Mouse (Mus musculus): ENCODE results near the gene Tpr. TPM values are rescaled to one million over a fixed set of nuclear protein-coding genes. Genes with fewer than 3 reads are reported as not detected.

Gene Tpr
- polyA plus RNA-seq, 1 experiment from 2014 or later, result 197 TPM

DNA sequence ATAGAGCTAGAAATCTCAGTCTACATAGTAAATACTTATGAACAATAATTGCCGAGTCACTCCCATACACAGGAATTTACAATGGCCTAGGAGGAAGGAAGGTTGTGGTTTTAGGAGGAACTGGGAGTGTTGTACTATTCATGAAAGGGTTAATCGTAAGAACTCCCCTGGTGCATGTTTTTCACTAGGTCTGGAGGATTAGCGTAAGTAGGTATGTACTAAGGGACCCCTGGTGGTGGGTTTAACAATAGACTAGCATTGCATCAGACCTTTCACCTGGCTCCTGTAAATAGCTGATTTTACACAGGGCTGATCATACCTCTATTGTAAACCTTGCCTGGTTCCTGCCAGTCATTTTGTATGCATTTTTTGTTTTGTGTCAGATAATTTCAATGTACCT, 33.6 kb downstream of the Tpr start:
- H3K36me3 ChIP-seq (ENCODE audit: control insufficient read depth, insufficient read depth, low read length), result peaks cover 90% of the 10 kb centered on the region
- H3K9ac ChIP-seq (replicated peaks; ENCODE audit: low read depth, low read length), result no peak overlapping the region
- 72% methylated on average over 3 of the region's 3 CpGs for WGBS
- H3K27ac ChIP-seq (ENCODE audit: low read length), result no peak overlapping the region
- H3K4me3 ChIP-seq (ENCODE audit: low read depth, low read length), result no peak overlapping the region
- ATAC-seq (ENCODE audit: insufficient number of reproducible peaks, insufficient read depth, low FRiP score, low read depth), result no peak
- no peaks in the 10 kb centered on the region for H3K4me1 ChIP-seq (ENCODE audit: control insufficient read depth, insufficient read depth, low read length)
- no peak overlapping the region for H3K4me2 ChIP-seq (replicated peaks; ENCODE audit: low read depth, low read length)
- no peaks in the 10 kb centered on the region for H3K9me3 ChIP-seq (ENCODE audit: control insufficient read depth, low read depth, low read length)
- H3K27me3 ChIP-seq (ENCODE audit: control insufficient read depth, insufficient read depth, low read length), result no peaks in the 10 kb centered on the region

DNA sequence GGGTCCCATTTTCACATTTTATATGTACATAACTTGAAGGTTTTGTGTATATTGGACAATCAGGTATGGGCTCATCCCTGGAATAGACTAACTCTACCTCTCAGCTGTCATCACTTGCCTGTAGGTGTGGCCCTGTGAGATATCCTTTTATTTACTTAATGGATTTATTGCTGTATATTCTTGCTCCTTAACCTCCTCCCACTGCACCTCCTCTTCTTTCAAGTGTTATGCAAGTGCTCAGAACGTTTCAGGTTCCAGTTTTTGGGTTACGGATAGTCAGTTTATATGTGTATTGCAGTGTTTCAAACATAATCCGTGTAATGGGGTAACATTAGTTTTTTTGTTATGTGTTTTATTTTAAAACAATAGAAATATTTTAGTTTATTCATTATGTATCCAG, 46.0 kb downstream of the Tpr start:
- Histone ChIP-seq H3K4me2 (replicated peaks; ENCODE audit: low read depth, low read length) (no peak overlapping the region), H3K9ac (replicated peaks; ENCODE audit: low read depth, low read length) (no peak overlapping the region), H3K36me3 (ENCODE audit: control insufficient read depth, insufficient read depth, low read length) (peaks cover 70% of the 10 kb centered on the region), H3K27ac (ENCODE audit: low read length) (no peak overlapping the region), H3K4me3 (ENCODE audit: low read depth, low read length) (no peak overlapping the region), H3K4me1 (ENCODE audit: control insufficient read depth, insufficient read depth, low read length) (no peaks in the 10 kb centered on the region), H3K27me3 (ENCODE audit: control insufficient read depth, insufficient read depth, low read length) (no peaks in the 10 kb centered on the region), H3K9me3 (ENCODE audit: control insufficient read depth, low read depth, low read length) (no peaks in the 10 kb centered on the region)
- WGBS, result 87% methylated on average over 3 of the region's 3 CpGs
- no peak for ATAC-seq (ENCODE audit: insufficient number of reproducible peaks, insufficient read depth, low FRiP score, low read depth)

DNA sequence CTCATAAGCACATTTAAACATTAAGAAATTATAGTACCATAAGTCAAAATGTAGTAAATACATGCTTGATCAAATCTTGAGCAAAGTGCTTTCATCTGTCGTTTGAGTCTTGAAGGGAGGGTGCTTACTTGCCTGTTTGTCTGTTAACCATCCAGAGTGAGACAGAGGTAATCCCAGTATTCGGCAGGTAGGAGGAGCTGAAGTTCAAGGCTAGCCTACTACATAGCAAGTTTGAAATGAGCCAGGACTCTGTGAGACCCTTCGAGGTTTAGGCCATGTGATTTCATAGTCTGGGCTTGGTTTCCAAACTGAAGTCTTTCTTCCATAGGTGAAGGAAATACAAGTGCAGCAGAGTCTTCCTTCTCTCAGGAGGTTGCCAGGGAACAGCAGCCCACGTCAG, 49.1 kb downstream of the Tpr start:
- H3K36me3 ChIP-seq (ENCODE audit: control insufficient read depth, insufficient read depth, low read length), result peaks cover 74% of the 10 kb centered on the region
- ATAC-seq (ENCODE audit: insufficient number of reproducible peaks, insufficient read depth, low FRiP score, low read depth), result no peak
- H3K9me3 ChIP-seq (ENCODE audit: control insufficient read depth, low read depth, low read length), result no peaks in the 10 kb centered on the region
- no peak overlapping the region for H3K27ac ChIP-seq (ENCODE audit: low read length)
- H3K4me2 ChIP-seq (replicated peaks; ENCODE audit: low read depth, low read length), result no peak overlapping the region
- no peak overlapping the region for H3K9ac ChIP-seq (replicated peaks; ENCODE audit: low read depth, low read length)
- no peak overlapping the region for H3K4me3 ChIP-seq (ENCODE audit: low read depth, low read length)
- H3K27me3 ChIP-seq (ENCODE audit: control insufficient read depth, insufficient read depth, low read length), result no peaks in the 10 kb centered on the region
- no peaks in the 10 kb centered on the region for H3K4me1 ChIP-seq (ENCODE audit: control insufficient read depth, insufficient read depth, low read length)
- 73% methylated on average over 4 of the region's 4 CpGs for WGBS

DNA sequence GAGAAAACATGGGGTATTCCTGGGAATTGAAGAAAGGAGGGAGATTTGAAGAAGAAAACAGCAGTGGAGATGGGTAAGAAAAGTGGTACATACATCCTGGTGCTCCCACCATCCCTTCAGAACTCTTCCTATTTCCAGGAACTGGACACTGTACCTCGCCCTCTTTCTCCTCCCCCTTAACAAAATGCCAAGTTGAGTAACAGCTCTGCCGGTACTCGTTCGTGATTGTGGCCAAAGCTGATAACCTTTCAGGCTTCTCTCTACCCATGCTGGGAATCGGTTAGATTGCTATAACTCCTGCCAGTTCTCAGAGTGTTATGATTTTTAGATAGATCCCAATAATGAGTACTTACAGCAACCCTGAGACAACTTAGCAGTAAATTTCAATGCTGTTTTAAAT, 66.3 kb downstream of the Tpr start:
- Histone ChIP-seq H3K9me3 (ENCODE audit: control insufficient read depth, low read depth, low read length) (no peaks in the 10 kb centered on the region), H3K4me1 (ENCODE audit: control insufficient read depth, insufficient read depth, low read length) (no peaks in the 10 kb centered on the region), H3K9ac (replicated peaks; ENCODE audit: low read depth, low read length) (no peak overlapping the region), H3K4me2 (replicated peaks; ENCODE audit: low read depth, low read length) (no peak overlapping the region), H3K4me3 (ENCODE audit: low read depth, low read length) (no peak overlapping the region), H3K36me3 (ENCODE audit: control insufficient read depth, insufficient read depth, low read length) (no peaks in the 10 kb centered on the region), H3K27me3 (ENCODE audit: control insufficient read depth, insufficient read depth, low read length) (no peaks in the 10 kb centered on the region), H3K27ac (ENCODE audit: low read length) (no peak overlapping the region)
- no peak for ATAC-seq (ENCODE audit: insufficient number of reproducible peaks, insufficient read depth, low FRiP score, low read depth)
- WGBS, result 69% methylated on average over 5 of the region's 5 CpGs

DNA sequence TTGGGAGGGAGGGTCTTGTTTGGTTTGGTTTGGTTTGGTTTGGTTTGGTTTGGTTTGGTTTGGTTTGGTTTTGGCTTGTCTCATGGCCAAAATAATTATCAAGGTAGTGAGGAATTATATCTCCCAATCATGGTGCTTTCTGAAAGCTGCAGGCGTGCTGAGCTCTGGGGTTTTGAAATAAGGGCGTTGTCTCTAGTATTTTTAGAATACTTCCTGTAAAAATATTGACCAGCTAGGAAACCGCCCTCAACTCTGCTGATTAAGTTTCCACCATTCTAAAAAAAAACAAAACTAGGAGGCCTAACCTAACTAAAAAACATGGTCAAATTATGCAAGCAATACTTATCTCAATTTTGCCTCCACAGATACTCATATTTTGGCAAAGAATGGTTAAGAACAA, 67.0 kb downstream of the Tpr start:
- Histone ChIP-seq H3K9me3 (ENCODE audit: control insufficient read depth, low read depth, low read length) (no peaks in the 10 kb centered on the region), H3K27me3 (ENCODE audit: control insufficient read depth, insufficient read depth, low read length) (no peaks in the 10 kb centered on the region), H3K27ac (ENCODE audit: low read length) (no peak overlapping the region), H3K4me3 (ENCODE audit: low read depth, low read length) (no peak overlapping the region), H3K4me2 (replicated peaks; ENCODE audit: low read depth, low read length) (no peak overlapping the region), H3K36me3 (ENCODE audit: control insufficient read depth, insufficient read depth, low read length) (no peaks in the 10 kb centered on the region), H3K9ac (replicated peaks; ENCODE audit: low read depth, low read length) (no peak overlapping the region), H3K4me1 (ENCODE audit: control insufficient read depth, insufficient read depth, low read length) (no peaks in the 10 kb centered on the region)
- 82% methylated on average over 3 of the region's 3 CpGs for WGBS
- ATAC-seq (ENCODE audit: insufficient number of reproducible peaks, insufficient read depth, low FRiP score, low read depth), result no peak

DNA sequence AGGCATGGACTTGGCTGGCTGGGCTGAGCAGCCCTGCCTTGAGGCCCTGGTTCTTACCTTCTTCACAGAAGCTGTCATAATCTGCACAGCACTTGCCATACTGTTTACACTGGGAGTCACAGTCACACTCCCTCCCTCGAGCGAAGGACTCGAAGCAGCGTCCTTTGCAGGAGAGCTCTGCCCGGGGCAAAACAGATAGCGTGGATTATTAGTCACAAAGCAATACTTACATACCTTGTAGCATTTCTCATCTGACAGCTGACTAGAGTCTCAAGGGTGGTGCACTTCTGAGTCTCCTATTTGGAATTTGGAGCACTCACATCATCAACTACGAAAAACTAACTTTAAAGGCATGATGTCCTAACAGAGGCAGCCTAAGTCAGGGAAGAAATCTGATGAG, 68.0 kb downstream of the Tpr start:
- no peaks in the 10 kb centered on the region for H3K36me3 ChIP-seq (ENCODE audit: control insufficient read depth, insufficient read depth, low read length)
- no peaks in the 10 kb centered on the region for H3K9me3 ChIP-seq (ENCODE audit: control insufficient read depth, low read depth, low read length)
- no peak overlapping the region for H3K4me2 ChIP-seq (replicated peaks; ENCODE audit: low read depth, low read length)
- no peaks in the 10 kb centered on the region for H3K4me1 ChIP-seq (ENCODE audit: control insufficient read depth, insufficient read depth, low read length)
- H3K9ac ChIP-seq (replicated peaks; ENCODE audit: low read depth, low read length), result no peak overlapping the region
- H3K4me3 ChIP-seq (ENCODE audit: low read depth, low read length), result no peak overlapping the region
- no peak for ATAC-seq (ENCODE audit: insufficient number of reproducible peaks, insufficient read depth, low FRiP score, low read depth)
- H3K27me3 ChIP-seq (ENCODE audit: control insufficient read depth, insufficient read depth, low read length), result no peaks in the 10 kb centered on the region
- H3K27ac ChIP-seq (ENCODE audit: low read length), result no peak overlapping the region
- WGBS, result 55% methylated on average over 7 of the region's 7 CpGs

DNA sequence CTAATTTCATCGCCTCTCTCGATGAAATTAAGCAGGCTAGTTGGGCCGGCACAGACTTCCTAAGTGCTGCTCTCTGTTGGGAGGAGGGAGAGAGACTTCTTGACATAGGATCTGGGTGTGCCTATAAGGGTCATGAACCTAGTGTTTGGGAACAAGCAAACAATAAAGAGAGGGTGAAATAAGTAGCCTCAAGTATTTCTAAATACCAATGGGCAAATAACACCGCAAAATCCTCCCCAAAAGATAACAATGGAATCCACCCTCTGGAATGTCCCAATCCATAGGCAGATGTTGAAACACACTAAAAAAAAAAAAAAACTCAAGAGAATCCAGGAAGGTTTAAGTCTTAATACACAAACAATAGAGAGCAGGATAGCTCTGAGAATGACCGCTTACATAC, 70.4 kb downstream of the Tpr start:
- no peak for ATAC-seq (ENCODE audit: insufficient number of reproducible peaks, insufficient read depth, low FRiP score, low read depth)
- Histone ChIP-seq H3K4me2 (replicated peaks; ENCODE audit: low read depth, low read length) (no peak overlapping the region), H3K4me1 (ENCODE audit: control insufficient read depth, insufficient read depth, low read length) (no peaks in the 10 kb centered on the region), H3K4me3 (ENCODE audit: low read depth, low read length) (no peak overlapping the region), H3K27me3 (ENCODE audit: control insufficient read depth, insufficient read depth, low read length) (no peaks in the 10 kb centered on the region), H3K36me3 (ENCODE audit: control insufficient read depth, insufficient read depth, low read length) (no peaks in the 10 kb centered on the region), H3K27ac (ENCODE audit: low read length) (no peak overlapping the region), H3K9ac (replicated peaks; ENCODE audit: low read depth, low read length) (no peak overlapping the region), H3K9me3 (ENCODE audit: control insufficient read depth, low read depth, low read length) (no peaks in the 10 kb centered on the region)
- 67% methylated on average over 5 of the region's 5 CpGs for WGBS

DNA sequence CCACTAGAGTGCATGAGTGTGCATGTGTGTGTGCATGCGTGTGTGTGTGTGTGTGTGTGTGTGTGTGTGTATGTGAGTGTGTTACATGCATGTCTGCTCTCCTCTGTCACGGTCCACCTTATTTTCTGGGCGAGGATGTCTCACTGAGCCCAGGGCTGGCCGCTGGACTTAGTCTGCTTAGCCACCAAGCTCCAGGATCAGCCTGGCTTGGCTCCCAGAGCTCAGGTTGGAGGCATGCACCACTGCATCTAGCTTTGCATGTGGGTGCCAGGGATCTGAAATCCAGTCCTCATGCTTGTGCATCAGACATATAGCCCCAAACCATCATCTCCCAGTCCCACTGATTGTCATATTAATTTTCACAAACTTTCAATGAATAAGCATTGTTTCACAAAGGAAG, 71.1 kb downstream of the Tpr start:
- Histone ChIP-seq H3K9ac (replicated peaks; ENCODE audit: low read depth, low read length) (no peak overlapping the region), H3K27me3 (ENCODE audit: control insufficient read depth, insufficient read depth, low read length) (no peaks in the 10 kb centered on the region), H3K4me3 (ENCODE audit: low read depth, low read length) (no peak overlapping the region), H3K9me3 (ENCODE audit: control insufficient read depth, low read depth, low read length) (no peaks in the 10 kb centered on the region), H3K4me2 (replicated peaks; ENCODE audit: low read depth, low read length) (no peak overlapping the region), H3K36me3 (ENCODE audit: control insufficient read depth, insufficient read depth, low read length) (no peaks in the 10 kb centered on the region), H3K27ac (ENCODE audit: low read length) (no peak overlapping the region), H3K4me1 (ENCODE audit: control insufficient read depth, insufficient read depth, low read length) (no peaks in the 10 kb centered on the region)
- ATAC-seq (ENCODE audit: insufficient number of reproducible peaks, insufficient read depth, low FRiP score, low read depth), result no peak
- 83% methylated on average over 4 of the region's 4 CpGs for WGBS

DNA sequence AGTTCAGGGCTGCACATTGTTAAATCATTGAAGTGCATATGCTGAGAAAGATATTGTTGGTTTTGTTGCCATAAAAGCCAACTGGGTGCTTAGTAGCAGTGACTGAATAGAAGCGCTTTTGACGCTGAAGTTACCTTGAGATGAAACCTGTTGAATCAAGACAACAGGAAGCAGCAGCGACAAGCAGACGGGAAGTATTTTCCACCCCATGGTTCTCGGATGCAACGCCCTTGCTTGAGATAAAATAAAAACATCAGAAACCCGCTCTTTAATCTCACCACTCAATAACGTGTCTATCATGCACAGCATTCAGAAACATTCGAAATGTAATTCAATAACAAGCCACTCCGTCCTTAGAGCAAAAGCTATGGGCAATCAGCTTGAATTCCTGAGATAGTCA, 72.7 kb downstream of the Tpr start:
- H3K27ac ChIP-seq (ENCODE audit: low read length), result no peak overlapping the region
- no peak for ATAC-seq (ENCODE audit: insufficient number of reproducible peaks, insufficient read depth, low FRiP score, low read depth)
- WGBS, result 80% methylated on average over 10 of the region's 10 CpGs
- H3K4me3 ChIP-seq (ENCODE audit: low read depth, low read length), result no peak overlapping the region
- H3K9ac ChIP-seq (replicated peaks; ENCODE audit: low read depth, low read length), result no peak overlapping the region
- no peaks in the 10 kb centered on the region for H3K27me3 ChIP-seq (ENCODE audit: control insufficient read depth, insufficient read depth, low read length)
- H3K4me2 ChIP-seq (replicated peaks; ENCODE audit: low read depth, low read length), result no peak overlapping the region
- H3K36me3 ChIP-seq (ENCODE audit: control insufficient read depth, insufficient read depth, low read length), result no peaks in the 10 kb centered on the region
- H3K9me3 ChIP-seq (ENCODE audit: control insufficient read depth, low read depth, low read length), result no peaks in the 10 kb centered on the region
- no peaks in the 10 kb centered on the region for H3K4me1 ChIP-seq (ENCODE audit: control insufficient read depth, insufficient read depth, low read length)

Data from stomach, embryonic 14.5 days (tissue).